Mouse (Mus musculus) Patski (cell line): ENCODE data around the gene Shtn1. TPM values are rescaled to one million over a fixed set of nuclear protein-coding genes. Genes with fewer than 3 reads are reported as not detected.
A peak's percentile ranks its signal among the peaks of the same experiment; 100 is the strongest.

ENCODE experiments used
- ATAC-seq: fragments of 100-300 bp; one replicate; pipeline ENCODE4 v1.8.0; 2021
- CTCF ChIA-PET: fragments of 350-600 bp; sonication (Branson Sonifier 250); formaldehyde crosslinking; loops from one replicate; lab custom pipeline; 2022; ENCODE audit warnings: inconsistent platforms; lab: Charles Lee
- POLR2A ChIA-PET: fragments of 350-600 bp; sonication (Branson Sonifier 250); formaldehyde crosslinking; loops from one replicate; lab custom pipeline; 2022; ENCODE audit warnings: antibody characterized with exemption, inconsistent platforms; lab: Charles Lee
- DNase-seq: peaks from one replicate; pipeline ENCODE4 v3.0.0-alpha.2; 2011; ENCODE audit warnings: low read depth, low spot score
- H3K27me3 ChIP-seq: fragments of 371-371 bp; one replicate; pipeline ENCODE4 v1.5.1; 2021
- CTCF ChIP-seq: fragments of 100-300 bp; IDR thresholded peaks from one replicate; pipeline ENCODE4 v1.5.1; 2021
- in situ Hi-C: fragments of 300-500 bp; cut with MboI; formaldehyde crosslinking; loops from 3 replicates; pipeline ENCODE4 v1.11.1; 2018; ENCODE audit warnings: low pct_unique_long_range_greater_than_20kb, mixed read lengths
- polyA plus RNA-seq: library from polyadenylated mRNA; unstranded; gene quantifications from one replicate; pipeline ENCODE4 v1.2.3, GENCODE M21; 2021

Gene Shtn1
- polyA plus RNA-seq = 22.7 TPM

DNA sequence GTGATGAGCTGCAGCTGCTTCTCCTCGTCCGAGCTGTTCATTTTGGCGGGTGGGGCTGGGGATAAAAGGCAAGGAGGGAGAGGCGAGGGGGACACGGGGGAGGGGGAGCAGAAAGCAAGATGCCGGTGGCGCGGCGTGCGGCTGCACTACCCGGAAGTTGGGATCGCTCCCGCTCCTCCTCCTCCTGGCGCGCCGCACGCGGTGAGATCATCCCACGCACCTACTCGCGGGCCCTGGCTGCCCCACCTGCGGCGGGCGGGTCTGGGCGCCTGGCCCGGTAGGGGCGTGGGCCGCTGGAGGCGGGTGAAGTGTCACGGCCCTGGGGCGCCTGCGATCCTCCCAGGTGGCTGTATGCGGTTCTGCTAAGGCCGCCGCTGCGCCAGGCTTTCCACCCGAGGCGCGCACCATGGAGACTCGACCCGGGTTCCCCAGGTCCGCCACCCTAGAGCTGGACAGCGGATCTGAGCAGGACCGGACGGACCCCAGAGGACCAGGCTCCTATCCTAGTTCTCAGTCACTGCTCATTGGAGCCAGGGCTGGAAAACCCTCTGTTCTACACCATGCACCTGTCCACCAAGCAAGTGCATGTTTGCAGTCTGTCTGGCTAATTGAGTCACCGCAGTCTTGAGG, at the start of gene Shtn1:
TSS of gene Shtn1 (minus strand) at position 629 of the 630 bp plus-strand sequence.
- in situ Hi-C loops = no loop called here
- ATAC-seq = peak; percentile 69
- peaks cover 42% of the 10 kb centered on the region for H3K27me3 ChIP-seq

DNA sequence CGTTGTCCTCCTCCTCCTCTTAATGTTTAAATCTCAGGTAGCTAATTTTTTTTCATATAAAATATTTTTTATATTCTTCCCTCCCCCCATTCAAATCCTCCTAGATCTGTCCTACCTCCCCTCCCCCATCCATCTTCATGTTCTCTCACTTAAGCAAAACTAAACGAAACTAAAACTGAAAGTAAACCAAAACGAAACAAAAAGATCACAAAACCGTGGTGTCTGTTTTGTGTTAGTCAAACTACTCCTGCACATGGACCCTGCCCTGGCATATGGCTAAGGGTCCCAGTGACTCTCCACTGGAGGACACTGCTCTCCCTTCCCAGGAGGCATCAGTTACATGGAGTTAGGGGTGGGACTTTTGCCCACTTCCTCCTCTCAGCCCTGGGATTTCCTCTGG, 38.3 kb upstream of the Shtn1 start:
- no peak for TF ChIP-seq CTCF
- CTCF ChIA-PET = interaction anchor here (0.8 kb wide), 1 partner anchor 13 kb away, joined by 3 read pairs; no protein-coding TSS in a partner anchor
- POLR2A ChIA-PET = no interaction called here
- peaks cover 41% of the 10 kb centered on the region for H3K27me3 ChIP-seq
- no peak for ATAC-seq
- in situ Hi-C loops = no loop called here
- DNase-seq = no peak

More for the DNA sequence above, at the start of gene Shtn1:
- no peak for TF ChIP-seq CTCF
- ChIA-PET POLR2A (interaction anchor here (1.2 kb wide), 1 partner anchor 33 kb away, joined by 4 read pairs; no protein-coding TSS in a partner anchor), CTCF (interaction anchor here (1.2 kb wide), 1 partner anchor 70 kb away, joined by 3 read pairs; no protein-coding TSS in a partner anchor)
- DNase-seq = no peak

DNA sequence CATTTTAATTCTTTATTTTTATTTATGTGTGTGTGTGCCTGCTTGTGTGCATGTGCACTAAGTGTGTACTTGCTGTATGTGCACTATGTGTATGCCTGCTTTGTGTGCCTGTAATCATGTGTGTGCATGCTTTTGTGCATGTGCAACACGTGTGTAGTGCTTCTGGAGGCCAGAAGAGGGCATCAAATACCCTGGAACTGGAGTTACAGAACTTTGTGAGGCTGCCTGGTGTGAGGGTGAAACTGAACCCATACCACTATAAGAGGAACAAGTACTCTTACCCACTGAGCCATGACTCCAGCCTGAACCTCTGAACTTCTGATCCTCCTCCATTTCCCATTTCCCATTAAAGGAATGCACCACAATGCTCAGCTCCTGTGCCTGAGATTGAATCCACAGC, 34.0 kb upstream of the Shtn1 start:
- ChIA-PET POLR2A (no interaction called here), CTCF (interaction anchor here (1.1 kb wide), 1 partner anchor 30 kb away, joined by 3 read pairs; no protein-coding TSS in a partner anchor)
- ATAC-seq (no peak), DNase-seq (no peak)
- in situ Hi-C loops = no loop called here
- peaks cover 58% of the 10 kb centered on the region for H3K27me3 ChIP-seq
- TF ChIP-seq CTCF = peak; percentile 23

DNA sequence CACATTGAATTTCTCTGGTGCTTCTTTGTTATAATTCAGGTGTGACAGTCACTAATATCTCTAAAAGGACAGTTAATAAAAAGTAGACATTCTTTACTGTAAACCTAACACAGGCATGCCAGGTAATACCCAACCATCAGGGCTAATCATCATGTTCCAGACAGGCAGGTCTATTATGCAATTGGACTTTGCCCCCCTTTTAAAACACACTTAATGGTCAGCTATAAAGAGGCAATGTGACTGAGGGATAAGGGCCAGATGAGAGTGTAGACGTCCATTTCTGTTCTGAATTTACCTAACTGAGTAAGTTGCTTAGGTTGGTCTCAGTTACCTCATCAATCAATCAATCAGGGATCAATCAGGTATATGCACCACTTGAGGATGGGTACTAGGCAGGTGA, 22.4 kb upstream of the Shtn1 start:
- TF ChIP-seq CTCF = no peak
- H3K27me3 ChIP-seq = peaks cover 47% of the 10 kb centered on the region
- POLR2A ChIA-PET = no interaction called here
- in situ Hi-C loops = no loop called here
- ATAC-seq = no peak
- no peak for DNase-seq
- CTCF ChIA-PET = no interaction called here

DNA sequence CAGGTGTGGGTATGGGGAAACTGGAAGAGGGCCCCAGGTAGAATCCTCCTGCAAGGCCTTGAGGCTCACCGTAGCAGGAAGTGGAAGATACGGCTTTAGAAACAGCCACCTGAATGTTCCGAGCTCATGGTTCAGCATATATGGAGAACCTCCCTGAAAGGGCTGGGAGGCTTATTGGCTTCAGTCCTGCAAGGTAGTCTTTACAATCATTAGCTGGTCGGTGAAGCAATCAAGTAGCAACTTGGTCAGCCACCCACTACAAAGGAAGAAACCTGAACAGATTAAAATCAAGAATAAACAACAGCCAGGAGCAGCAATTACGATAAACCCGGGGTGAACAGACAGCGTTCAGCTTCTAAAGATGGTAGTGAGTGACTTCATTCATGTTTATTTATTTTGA, 16.4 kb upstream of the Shtn1 start:
- H3K27me3 ChIP-seq = peaks cover 32% of the 10 kb centered on the region
- ATAC-seq (no peak), DNase-seq (no peak)
- ChIA-PET CTCF (no interaction called here), POLR2A (no interaction called here)
- in situ Hi-C loops = no loop called here
- TF ChIP-seq CTCF = no peak

DNA sequence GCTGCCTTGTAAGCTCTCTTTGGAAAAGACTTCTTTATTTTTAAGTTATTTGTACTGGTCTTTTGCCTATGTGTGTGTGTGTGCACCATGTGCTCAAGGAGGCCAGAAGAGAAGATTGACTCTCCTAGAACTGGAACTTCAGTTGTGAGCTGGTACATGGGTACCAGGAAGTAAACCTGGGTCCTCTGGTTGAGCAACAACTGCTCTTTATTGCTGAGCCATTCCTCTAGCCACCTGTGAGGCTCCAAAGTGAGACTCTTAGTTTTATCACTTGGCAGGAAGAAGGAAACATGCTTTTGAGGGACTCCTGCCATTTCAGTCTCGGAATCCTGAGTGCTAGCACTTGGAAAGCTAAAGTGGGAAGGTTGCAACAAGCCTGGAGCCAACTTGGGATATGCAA, 14.4 kb upstream of the Shtn1 start:
- ATAC-seq = no peak
- ChIA-PET CTCF (no interaction called here), POLR2A (no interaction called here)
- peaks cover 29% of the 10 kb centered on the region for H3K27me3 ChIP-seq
- no peak for TF ChIP-seq CTCF
- DNase-seq = no peak
- in situ Hi-C loops = no loop called here

DNA sequence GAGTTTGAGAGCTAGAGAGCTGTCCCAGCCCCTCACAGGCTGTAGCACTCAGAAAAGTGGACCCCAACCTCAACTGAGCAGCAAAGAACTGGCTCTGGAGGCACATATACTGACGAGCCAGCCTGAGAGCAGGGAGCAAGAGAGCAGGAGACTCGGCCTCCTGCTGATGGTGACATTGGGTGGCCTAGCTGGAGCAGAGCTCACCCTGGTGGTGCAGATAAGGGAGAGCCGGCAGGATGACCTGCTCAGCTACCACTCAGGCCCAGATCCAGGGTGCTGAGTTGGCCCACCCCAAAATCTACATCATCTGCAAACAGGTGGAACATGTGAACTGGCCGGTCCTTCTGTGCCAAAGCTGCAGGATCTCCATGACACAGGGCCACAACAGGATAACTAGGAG, 8.4 kb upstream of the Shtn1 start:
- POLR2A ChIA-PET = no interaction called here
- in situ Hi-C loops = no loop called here
- CTCF ChIA-PET = no interaction called here
- no peak for TF ChIP-seq CTCF
- H3K27me3 ChIP-seq = peaks cover 29% of the 10 kb centered on the region
- no peak for DNase-seq
- ATAC-seq = no peak

DNA sequence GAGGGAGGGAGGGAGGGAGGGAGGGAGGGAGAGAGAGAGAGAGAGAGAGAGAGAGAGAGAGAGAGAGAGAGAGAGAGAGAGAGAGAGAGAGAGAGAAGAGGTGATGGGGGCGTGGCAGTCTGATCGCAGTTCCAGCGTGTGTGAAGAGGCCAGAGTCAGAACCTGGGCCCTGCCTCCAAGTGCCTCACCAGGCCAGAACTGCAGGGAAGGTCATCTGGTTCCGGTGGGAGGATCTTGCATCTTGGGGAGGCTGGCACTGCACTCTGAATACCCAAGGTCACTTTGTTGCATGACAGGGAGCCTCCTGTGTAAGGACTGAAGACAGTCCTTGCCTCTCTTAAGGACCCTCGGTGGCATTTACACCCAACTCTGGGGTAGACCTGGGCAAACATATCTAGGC, 231 bp upstream of the Shtn1 start:
- peaks cover 42% of the 10 kb centered on the region for H3K27me3 ChIP-seq
- in situ Hi-C loops = no loop called here
- DNase-seq (no peak), ATAC-seq (no peak)
- no peak for TF ChIP-seq CTCF
- CTCF ChIA-PET = no interaction called here
- POLR2A ChIA-PET = no interaction called here

DNA sequence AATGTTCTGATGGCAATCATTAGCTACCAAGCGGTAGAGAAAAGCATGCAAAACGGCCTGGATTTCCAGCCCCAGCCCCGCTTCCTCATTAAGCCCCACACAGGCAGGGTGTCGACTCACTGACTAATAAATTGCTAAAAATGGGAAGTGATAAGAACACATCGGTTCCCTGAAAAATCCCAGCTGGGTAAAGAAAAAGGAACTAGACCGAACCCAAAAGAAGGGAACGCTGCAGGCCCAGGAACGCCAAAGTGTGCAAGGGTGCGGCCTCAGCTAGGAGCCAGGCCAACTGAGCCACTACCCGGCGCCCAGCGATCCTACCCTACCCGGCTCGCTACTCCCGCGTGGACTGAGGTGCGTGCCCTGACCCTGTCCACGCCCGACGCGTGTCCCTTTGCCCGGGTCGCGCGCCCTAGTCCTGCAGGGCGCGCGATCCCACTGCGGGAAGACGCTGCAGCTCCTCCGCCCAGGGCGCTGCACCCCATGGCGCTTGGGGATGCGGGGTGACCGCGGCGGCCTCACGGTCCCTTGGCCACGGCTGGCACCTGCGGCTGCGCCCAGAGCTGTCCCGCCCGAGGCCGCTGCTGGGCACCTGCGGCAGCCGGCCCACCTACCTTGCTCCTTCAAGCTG, 944 bp downstream of the Shtn1 start:
- in situ Hi-C loops = no loop called here
- TF ChIP-seq CTCF = no peak
- ChIA-PET POLR2A (interaction anchor here (1.2 kb wide), 1 partner anchor 32 kb away, joined by 4 read pairs; no protein-coding TSS in a partner anchor), CTCF (interaction anchor here (1.2 kb wide), 1 partner anchor 70 kb away, joined by 3 read pairs; no protein-coding TSS in a partner anchor)
- DNase-seq (no peak), ATAC-seq (peak; percentile 28)
- peaks cover 37% of the 10 kb centered on the region for H3K27me3 ChIP-seq

DNA sequence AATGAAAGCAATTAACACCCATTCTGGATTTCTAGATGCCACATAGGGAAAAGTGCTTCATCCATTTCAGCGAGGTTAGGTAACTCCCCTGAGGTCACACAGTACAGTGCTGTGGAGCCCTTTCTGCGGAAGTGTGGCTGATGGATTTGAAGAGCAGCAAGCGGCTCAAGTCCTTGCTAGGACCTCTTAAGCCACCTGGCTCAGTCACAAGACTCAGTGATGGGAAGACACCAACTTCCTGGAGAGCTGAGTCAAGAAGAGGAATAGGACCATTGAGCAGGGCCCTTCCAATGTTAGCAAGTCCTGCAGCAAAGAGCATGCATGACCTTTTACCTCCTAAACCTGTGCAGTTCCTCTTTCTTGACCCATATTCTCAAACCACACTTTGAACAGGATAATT, 1.5 kb downstream of the Shtn1 start:
- POLR2A ChIA-PET = interaction anchor here (1.2 kb wide), 1 partner anchor 32 kb away, joined by 4 read pairs; no protein-coding TSS in a partner anchor
- CTCF ChIA-PET = interaction anchor here (1.2 kb wide), 1 partner anchor 69 kb away, joined by 3 read pairs; no protein-coding TSS in a partner anchor
- ATAC-seq (no peak), DNase-seq (no peak)
- no peak for TF ChIP-seq CTCF
- in situ Hi-C loops = no loop called here
- peaks cover 31% of the 10 kb centered on the region for H3K27me3 ChIP-seq

DNA sequence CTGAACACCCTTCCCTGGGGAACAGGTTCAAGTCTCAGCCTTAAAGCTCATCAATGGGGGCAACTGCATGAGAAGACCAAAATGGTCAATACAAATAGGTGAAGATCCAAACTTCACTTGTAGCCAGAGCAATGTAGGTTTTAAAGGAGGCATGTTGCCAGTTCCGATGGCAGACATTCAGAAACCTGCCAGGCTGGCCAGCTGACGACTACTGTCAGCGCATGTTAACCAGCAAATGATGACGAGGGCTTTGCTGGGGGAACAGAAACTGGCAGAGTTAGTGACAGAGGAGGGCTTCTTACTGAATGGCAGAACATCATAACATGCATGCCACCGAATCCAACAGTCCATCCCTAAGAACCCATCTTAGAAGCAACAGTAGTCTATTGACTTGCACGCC, 2.9 kb downstream of the Shtn1 start:
- ChIA-PET CTCF (interaction anchor here (0.8 kb wide), 1 partner anchor 19 kb away, joined by 3 read pairs; no protein-coding TSS in a partner anchor), POLR2A (no interaction called here)
- ATAC-seq (no peak), DNase-seq (no peak)
- TF ChIP-seq CTCF = no peak
- in situ Hi-C loops = no loop called here
- peaks cover 17% of the 10 kb centered on the region for H3K27me3 ChIP-seq
